Mouse (Mus musculus): Measurements from ENCODE around the gene Tollip.
"Not testable (repeated sequence)": the region's sequence is repeated elsewhere in the genome, so short reads cannot be mapped to it uniquely, and the experiment has no call there.

Gene Tollip

DNA sequence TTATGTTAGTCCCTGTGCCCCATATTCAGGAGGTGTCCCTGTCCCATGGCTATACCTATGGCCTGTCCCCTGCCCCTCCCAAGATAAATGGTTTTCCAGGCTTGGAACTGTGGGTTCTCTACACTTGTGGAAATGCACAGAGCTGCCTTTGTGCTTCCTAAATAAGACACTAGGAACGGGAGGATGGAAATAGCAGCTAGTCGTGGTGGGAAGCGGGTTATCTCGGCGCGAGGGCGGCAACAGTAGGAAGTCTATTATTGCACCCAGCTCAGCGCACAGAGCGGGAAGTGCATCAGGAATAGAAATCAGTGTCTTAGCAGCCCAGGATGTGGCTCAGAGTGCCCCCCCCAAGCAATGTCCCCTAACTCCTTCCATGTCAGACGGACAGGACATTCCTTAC lies 10.3 kb upstream of the Tollip start:
- no peak for DNase-seq

DNA sequence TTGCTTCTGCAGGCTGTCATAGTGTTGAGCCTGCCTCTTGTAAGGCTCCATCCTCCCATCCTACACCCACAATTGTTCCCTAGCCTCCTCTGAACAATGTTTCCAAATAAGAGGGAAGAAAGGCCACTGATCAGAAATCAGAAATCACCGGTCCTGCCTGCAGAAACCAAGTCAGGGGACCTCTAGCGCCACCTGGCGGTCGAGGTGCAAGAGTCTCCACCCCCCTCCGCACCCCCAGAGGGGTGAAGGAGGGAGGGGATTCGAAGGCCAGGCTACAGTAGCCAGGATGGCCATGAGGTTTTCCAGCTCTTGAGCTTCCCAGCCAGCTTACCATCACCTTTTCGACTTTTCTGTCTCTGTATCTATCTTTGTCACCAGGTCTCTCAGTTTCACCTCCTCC lies 6.6 kb upstream of the Tollip start:
- peak; percentile 85 for DNase-seq

DNA sequence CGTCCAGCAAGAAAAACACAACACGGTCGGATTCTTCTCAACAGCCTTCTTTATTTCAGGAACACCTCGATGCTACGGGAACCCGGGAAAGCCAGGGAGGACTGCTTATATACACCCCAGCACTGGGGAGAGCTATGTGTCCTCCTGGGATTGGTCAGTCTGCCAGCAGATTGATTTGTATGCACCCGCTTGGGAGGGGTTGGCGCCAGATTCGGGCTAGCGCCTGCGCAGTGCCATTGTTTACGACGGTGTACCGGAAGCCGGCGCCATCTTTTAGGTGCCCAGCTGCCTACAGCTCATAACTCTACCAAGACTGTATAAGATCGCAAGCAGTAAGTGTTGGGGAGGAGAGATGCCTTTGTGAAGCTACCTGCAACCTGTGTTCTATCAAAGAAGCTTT lies 5.8 kb upstream of the Tollip start:
- DNase-seq = not testable (repeated sequence)

DNA sequence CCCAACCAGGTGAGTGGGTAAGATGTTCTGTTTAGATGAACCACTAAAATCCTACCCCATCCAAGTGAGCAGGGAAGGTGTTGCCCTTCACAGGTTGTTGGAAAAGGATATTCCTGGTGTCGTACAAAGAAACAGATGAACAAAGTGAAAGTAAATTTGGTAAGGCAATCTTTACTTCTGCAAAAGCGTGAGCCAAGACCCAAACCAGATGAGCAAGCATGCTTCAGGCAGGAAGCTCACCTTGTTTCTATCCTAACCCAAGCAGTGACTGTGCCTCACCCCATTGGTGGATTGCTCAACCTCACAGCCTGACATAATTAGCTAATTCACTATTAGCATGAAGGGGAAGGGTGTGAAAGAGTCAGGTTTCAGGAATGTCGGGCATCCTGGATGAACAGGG lies 7.0 kb downstream of the Tollip start:
- DNase-seq = no peak

DNA sequence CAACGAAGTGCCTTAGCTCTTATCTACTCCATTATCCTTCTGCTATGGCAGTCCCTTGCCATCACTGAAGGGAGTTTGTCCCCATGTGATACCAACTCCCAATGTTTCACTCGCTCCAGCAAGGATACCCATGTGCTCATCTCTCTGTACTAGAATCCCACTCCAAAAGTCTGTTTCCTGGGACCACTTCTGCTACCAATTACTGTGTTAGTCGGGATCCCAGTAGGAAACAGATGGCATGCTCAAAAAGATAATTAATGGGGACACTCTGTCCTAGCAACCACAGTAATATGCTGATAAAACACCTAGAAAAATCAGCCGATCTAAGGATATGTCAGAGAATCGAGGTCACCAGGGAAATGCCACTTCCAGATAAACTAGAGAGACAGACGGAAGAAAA lies 9.7 kb downstream of the Tollip start:
- no peak for DNase-seq

DNA sequence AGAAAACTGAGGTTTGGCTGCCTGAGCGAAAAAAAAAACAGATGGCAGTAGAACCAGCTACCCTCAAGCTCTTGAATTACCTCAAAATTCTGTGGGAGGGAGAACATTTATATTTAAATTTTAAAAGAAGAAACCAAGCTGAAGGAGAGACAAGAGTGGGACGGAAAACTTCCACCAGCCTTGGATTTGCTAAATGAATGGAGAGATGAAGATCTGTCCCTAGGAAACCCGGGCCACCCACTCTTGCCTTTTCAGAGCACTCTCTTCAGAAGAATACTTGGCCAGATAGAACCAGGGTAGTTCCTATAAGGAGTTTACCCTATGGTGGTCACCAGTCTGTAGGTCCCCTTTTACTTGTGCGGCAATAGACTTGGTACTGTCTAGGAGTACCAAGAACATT lies 15.5 kb downstream of the Tollip start:
- no peak for DNase-seq

DNA sequence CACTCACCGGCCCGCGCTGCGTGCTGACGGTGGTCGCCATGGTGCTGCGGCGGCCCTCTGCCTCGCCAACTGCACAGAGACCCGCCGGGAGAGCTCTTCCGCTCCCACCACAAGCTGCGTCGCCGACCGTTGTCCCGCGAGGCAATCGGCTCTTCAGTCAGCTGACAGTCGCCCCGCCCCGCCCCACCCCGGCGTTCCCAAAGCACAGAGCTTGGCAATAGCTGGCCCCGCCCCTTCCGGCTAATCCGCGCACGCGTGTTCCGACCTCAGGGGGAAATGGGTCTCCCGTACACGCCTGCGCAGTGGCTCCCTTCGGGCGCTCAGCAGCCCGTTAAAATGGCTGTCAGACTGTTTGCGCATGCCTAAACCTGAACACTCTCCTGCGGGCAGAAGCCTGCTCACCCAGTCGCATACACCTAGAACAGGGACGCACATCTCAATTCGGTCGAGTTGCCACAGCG lies 16.0 kb downstream of the Tollip start:
- peak; percentile 100 for DNase-seq

DNA sequence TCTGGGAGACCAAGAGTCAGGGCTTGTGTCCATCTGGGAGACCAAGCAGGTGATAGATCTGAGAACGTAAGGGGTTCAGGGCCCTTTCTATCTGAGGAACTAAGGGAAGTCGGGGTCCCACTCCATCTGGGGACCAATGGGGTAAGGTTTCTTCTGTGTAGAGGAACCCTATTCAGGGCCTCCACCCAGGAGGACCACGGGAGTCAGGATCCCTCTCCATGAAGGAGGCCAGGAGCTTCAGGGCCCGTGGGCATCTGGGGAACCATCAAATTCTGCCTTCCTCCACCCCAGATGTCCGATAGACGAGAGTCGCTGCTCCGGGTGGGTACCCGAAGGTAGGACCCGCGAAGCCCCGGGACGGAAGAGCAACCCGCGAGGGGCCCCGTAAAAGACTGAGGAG lies 16.5 kb downstream of the Tollip start:
- DNase-seq = no peak

DNA sequence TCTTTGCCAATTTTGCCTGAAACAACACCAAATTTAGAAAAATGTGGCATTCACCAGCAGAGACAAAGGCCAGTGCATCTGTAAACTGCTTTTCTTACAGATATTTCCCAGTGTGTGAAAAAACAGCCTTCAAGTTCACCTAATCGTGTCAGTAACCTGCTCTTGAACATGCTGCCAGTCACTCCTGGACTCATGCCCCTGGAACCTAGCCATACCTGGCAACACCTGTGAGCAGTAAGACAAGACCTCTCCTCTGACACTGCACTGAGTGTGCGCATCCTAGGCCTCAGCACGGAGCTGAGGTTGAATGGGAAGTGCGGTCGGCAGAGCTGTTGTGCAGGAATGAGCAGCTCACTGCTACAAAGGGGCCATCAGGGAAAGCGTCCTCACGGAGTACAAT lies 26.2 kb downstream of the Tollip start:
- no peak for DNase-seq

DNA sequence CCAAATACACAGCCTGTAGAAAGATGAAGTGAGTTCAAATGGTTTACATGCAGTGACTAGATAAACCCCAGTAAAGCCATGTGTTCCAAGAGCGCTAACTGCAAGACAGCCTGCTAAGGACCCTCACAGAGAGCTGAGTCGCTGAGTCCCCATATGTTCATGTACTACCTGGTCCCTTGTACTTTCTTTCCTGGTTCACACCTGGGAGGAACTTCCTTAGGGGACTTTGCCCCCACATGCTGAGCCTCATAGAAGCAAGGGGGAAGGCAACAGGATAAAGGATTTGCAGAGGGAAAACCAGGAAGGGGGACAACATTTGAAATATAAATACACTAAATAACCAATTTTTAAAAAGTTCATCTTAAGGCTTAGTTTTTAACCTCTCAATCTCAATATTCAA lies 39.5 kb downstream of the Tollip start:
- DNase-seq = no peak

DNA sequence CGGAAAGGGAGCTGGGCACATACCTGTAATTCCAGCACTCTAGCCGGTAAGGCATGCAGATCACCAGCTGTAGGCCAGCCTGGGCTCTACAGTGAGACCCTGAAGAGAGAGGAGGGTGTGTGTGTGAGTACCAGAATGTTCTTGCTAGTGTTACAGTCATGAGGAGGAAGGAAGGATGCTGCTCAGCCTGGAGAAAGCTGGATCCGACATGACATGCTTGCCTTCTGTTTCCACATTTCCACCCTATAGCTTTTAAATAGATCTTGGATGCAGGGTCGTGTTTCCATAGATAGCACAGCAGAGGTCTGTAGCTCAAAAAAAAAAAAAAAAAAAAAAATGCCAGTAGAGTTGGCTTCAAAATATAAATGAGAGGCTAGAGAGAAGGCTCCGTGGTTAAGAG lies 43.4 kb downstream of the Tollip start:
- DNase-seq = no peak

DNA sequence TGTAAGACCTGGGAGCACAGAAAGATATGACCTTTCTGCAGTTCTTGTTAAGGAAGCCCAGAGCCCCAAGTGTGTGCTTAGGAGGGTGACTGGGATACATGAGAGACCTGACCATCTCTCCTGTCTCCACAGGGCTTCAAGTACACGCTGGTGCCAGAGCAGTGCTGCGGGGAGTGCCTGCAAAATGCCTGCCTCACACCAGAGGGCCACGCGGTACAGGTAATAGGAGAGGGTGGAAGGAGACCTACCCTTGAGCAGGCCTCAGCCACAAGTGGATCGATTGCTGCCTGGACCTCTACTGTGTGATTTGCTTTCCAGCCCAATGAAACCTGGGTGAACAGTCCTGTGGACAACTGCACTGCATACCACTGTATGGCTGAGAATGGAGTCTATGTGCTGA lies 47.8 kb downstream of the Tollip start:
- DNase-seq = no peak

DNA sequence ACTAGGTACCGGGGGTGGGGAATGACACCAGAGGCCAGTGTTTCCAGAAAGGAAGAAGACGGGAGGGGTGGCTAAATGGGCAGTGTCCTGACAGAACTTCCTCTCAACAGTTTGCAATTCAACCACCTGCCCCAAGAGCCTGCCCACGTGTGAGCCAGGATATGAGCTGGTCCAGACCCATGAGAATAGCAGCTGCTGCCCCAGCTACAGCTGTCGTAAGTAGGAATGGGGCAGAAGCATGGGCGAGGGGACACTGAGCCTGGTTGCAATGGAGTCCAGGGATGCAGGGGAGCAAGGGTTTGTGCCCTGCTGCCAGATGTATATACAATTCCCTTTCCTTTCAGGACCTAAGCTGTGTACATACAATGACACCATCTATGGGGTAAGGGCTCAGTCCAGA lies 48.7 kb downstream of the Tollip start:
- no peak for DNase-seq

DNA sequence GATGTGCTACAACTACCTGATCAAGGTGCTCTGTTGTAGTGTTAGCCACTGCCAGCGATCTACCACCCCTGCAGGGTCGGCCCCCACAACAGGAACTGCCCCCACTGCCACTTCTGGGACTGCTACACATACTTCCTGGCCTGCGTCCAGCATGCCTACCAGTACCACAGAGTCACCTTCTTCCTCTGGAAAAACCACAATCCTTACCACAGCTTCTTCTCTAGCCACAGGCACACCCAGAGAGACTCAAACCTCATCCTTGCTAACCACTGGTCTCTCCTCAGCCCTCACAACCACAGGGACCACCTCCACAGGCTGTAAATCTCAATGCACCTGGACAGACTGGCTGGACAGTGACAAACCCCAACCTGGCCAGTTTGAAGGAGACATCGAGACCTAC lies 57.3 kb downstream of the Tollip start:
- DNase-seq = no peak

DNA sequence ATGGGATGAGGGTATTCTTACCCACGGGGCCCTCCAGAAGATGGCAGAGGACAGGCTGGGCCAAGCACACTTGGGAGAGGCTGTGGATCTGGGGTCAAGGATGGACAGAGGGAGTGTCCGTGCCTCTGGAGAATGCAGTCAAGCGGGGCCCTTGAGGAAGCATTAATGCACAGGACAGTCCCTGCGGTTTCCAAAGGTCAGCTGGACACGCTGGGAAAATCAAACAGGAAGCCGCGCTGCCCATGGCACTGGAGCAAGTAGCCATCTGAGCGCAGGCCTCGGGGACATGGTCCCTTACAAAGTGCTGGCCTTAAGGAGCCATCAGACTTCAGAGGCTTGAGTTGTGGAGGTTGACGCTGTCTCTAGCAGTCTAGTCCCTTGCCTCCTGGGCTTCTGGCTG lies 78.0 kb downstream of the Tollip start:
- no peak for DNase-seq

DNA sequence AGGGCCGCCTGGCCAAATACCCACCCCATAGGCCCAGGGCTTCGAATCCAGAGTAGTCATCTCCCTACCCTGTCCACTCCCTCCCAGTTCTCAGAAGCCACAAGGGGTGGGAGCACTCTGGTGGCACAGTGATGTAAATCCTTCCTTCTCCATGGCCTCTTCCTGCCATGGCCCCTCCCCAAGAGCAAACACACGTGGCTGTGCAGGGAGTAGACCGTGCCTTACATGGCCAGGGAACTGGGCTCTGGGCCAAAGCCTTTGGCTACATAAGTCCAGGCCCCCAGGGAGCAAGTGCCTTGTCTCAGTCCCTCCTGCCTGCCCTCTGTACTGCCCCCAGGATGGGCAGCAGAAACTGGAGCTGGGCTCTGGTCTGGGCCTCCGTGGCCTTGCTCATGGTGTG lies 79.5 kb downstream of the Tollip start, which contains the start of gene Muc5b:
Gene Muc5b, plus strand, starts transcription at position 292 of the 400 bp plus-strand sequence.
- DNase-seq = no peak

DNA sequence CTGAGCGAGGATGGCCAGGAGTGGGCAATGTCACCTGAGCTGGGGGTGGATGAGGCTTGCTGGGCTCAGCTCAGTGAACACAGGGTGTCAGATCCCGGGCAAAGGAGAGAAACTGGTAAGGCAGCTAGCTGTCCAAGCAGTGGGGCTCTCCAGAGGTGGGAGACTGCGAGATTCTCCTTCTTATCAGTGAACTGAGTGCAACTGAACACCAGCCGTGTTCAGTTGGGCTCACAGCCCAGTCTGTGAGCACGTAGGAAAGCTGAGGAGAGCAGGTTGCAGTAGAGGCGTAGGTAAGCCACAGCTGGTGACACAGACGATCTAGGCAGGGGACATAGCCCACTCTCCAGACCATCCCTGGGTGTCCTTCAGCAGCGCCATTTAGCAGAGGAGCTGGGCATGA lies 81.9 kb downstream of the Tollip start:
- DNase-seq = no peak

DNA sequence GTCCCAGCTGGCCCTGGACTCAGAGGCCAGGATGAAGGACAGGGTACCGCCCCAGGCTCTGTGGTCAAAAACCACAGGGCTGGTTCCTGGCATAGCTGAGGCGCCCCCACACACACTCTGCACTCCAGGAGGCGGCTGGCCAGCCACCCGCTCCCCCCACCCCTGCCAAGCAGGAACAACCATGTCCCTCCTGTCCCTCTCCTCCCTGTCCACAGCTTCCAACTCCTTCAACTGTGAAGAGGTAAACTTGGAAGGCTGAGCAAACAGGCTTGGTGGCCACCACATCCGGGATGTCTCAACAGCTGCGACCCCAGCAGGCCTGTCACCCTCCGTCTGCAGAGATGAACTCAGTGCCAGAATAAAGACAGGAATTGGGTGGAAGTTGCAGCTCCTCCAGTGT lies 82.4 kb downstream of the Tollip start:
- no peak for DNase-seq

All from right cerebral cortex, postnatal 4 days (tissue).